Mouse (Mus musculus) adrenal gland, postnatal 25 days (tissue): ENCODE measurements around the gene Tpd52l1. TPM values are rescaled to one million over a fixed set of nuclear protein-coding genes. Genes with fewer than 3 reads are reported as not detected.

ENCODE experiments used
- total RNA-seq: library from RNA; stranded (reverse); gene quantifications from 2 replicates; pipeline ENCODE4 v1.2.3, GENCODE M21; 2021

Gene Tpd52l1
- total RNA-seq, 1 experiment from 2014 or later, result 40.2 TPM

Other genes starting within 250 kb of the Tpd52l1 start
- 32.0 and 45.0 TPM in 2 replicates for gene Hddc2, start 132.6 kb downstream of the Tpd52l1 start, total RNA-seq
- 8.4 and 9.9 TPM in 2 replicates for gene Rnf217, start 163.2 kb upstream of the Tpd52l1 start, total RNA-seq